Mouse (Mus musculus) small intestine, adult 2 months (tissue): ENCODE results near the gene Fndc10.

Experiments used
- CTCF ChIP-seq: fragments of 200-500 bp; IDR thresholded peaks from 2 replicates; pipeline ENCODE4 v1.5.1; 2012; ENCODE audit warnings: low read depth, mild to moderate bottlenecking, control low read depth, inconsistent platforms, low read length, moderate library complexity, mixed read lengths; ENCODE audit not compliant: insufficient replicate concordance, insufficient read length; ENCODE audit errors: extremely low read depth
- POLR2A ChIP-seq: fragments of 200-500 bp; IDR thresholded peaks from 2 replicates; pipeline ENCODE4 v1.6.1; 2012; ENCODE audit warnings: low read depth, mild to moderate bottlenecking, control low read depth, inconsistent platforms, low read length, moderate library complexity

DNA sequence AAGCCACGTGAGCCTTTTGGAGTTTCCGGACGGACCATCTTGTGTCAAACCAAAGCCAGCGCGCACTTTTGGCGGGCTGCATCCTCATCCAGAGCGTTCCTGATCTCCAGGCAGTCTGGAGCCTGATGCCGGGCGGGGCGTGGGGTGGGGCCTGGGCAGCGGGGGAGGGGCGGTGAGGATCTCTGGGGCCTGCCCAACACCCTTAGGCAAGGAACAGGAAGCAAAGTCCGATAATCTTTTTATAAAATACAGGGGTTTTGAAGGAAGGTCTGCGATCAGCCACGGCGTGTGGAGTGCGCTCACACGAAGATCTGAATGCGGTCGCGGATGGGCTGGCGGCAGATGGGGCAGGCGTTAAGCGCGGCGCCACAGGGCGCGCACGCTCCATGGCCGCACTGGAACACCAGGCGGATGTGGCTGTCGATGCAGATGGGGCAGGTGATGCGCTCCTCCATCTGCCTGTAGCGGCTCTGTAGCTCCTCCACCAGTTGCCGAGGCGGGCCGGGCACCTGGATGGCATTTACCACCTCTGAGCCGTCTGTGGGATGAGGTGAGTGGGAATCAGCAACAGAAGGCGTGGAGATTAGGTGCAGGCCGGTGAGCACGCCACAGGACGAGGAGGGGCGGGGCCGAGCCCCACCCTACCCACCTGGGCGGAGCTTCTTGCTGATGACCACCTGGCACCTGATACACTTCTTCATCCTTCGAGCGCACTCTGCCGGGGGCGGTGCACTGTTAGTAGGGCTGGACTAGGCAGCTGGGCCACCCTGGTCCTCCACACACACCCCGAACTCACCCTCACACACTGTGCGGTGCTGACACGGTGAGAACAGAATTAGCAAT lies 39.5 kb upstream of the Fndc10 start:
- TF ChIP-seq POLR2A = no peak
- TF ChIP-seq CTCF = no peak
